Mouse (Mus musculus) G1E (cell line): ENCODE measurements around the gene Ppp2r5c.

Experiments used
- CTCF ChIP-seq: IDR thresholded peaks from 2 replicates; pipeline ENCODE4 v1.5.1; 2012; ENCODE audit warnings: low read depth, low read length, inconsistent platforms, mixed read lengths
- GATA2 ChIP-seq: IDR thresholded peaks from 2 replicates; pipeline ENCODE4 v1.6.1; 2012; ENCODE audit warnings: low read depth, low read length, inconsistent platforms, borderline replicate concordance
- TAL1 ChIP-seq: conservative IDR thresholded peaks from 2 replicates; pipeline ENCODE4 v1.6.1; 2012; ENCODE audit warnings: low read depth, low read length, inconsistent platforms, mixed read lengths

- TF ChIP-seq TAL1 (no peak), CTCF (no peak), GATA2 (no peak)
Observed at GRCm38 (mm10) chr12:110540273-110540672, 93.4 kb downstream of the Ppp2r5c start.
